Mouse (Mus musculus) liver, embryonic 13.5 days (tissue): ENCODE data around the gene Arl6ip5. TPM values are rescaled to one million over a fixed set of nuclear protein-coding genes. Genes with fewer than 3 reads are reported as not detected.

Experiments
- ATAC-seq: fragments of 200-750 bp; cut with Nextera tagmentation; 2 replicates; pipeline ENCODE4 v1.8.0; 2017; ENCODE audit warnings: low read depth, mild to moderate bottlenecking, moderate number of reproducible peaks, moderate library complexity
- DNase-seq: peaks from one replicate; pipeline ENCODE4 v3.0.0; 2022
- H3K27ac ChIP-seq: fragments of 300-500 bp; sonication (generic); 2 replicates; pipeline ENCODE4 v1.5.1; 2015; ENCODE audit warnings: moderate library complexity, mild to moderate bottlenecking, inconsistent platforms
- H3K27me3 ChIP-seq: fragments of 300-500 bp; sonication (generic); 2 replicates; pipeline ENCODE4 v1.6.1; 2015; ENCODE audit warnings: mild to moderate bottlenecking, inconsistent platforms
- H3K36me3 ChIP-seq: fragments of 300-500 bp; sonication (generic); 2 replicates; pipeline ENCODE4 v1.6.1; 2015; ENCODE audit warnings: mild to moderate bottlenecking, inconsistent platforms
- H3K4me1 ChIP-seq: fragments of 300-500 bp; sonication (generic); replicated peaks from 2 replicates; pipeline ENCODE4 v1.6.1; 2015; ENCODE audit warnings: inconsistent platforms
- H3K4me2 ChIP-seq: fragments of 300-500 bp; sonication (generic); 2 replicates; pipeline ENCODE4 v1.6.1; 2015; ENCODE audit warnings: inconsistent platforms, mild to moderate bottlenecking, moderate library complexity
- H3K4me3 ChIP-seq: fragments of 300-500 bp; sonication (generic); replicated peaks from 2 replicates; pipeline ENCODE4 v1.5.1; 2015; ENCODE audit warnings: mild to moderate bottlenecking, inconsistent platforms
- H3K9ac ChIP-seq: fragments of 300-500 bp; sonication (generic); 2 replicates; pipeline ENCODE4 v1.6.1; 2015; ENCODE audit warnings: mild to moderate bottlenecking, inconsistent platforms
- H3K9me3 ChIP-seq: fragments of 300-500 bp; sonication (generic); replicated peaks from 2 replicates; pipeline ENCODE4 v1.6.1; 2016; ENCODE audit warnings: inconsistent platforms
- WGBS: fragments of 180-500 bp; shearing (Covaris S2); methylation state at CpG from one replicate; pipeline ENCODE4 v1.1.7; 2015; ENCODE audit not compliant: insufficient replicate concordance; 5-methylcytosine and 5-hydroxymethylcytosine counted together
- polyA plus RNA-seq: library from polyadenylated mRNA; unstranded; fragments of >200 nt; fragmentation: Nextera tagmentation; extraction: Ambion mirVana; gene quantifications from 2 replicates; pipeline ENCODE4 v1.2.1, GENCODE M21; 2015

Gene Arl6ip5
- polyA plus RNA-seq, 1 experiment from 2014 or later, result 34.8 TPM

DNA sequence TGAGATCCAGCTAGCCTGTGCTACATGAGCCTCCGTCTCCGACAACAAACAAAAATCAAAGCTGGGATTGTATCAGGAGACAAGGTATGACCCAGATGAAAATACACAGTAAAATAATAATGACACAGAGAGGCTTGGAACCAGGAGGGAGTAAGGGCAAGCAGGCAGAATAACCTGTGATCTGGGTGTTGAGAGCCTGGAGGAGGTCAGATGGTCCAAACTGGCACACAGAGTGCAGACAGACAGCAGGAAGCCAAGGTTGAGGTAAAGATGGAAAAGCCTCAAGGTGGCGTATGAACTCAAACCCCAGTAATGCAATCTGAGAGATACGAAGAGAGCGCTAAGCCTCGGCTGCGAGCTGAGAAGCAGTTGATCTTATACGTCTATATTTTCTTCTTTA, 14.0 kb downstream of the Arl6ip5 start:
- peaks cover 44% of the 10 kb centered on the region for H3K4me1 ChIP-seq
- no peak overlapping the region for H3K4me3 ChIP-seq
- H3K36me3 ChIP-seq, result peaks cover 13% of the 10 kb centered on the region
- ATAC-seq (no peak), DNase-seq (no peak)
- H3K27ac ChIP-seq, result no peak overlapping the region
- WGBS, result 82% methylated on average over 8 of the region's 8 CpGs
- no peaks in the 10 kb centered on the region for H3K27me3 ChIP-seq
- H3K9me3 ChIP-seq, result no peaks in the 10 kb centered on the region
- no peak overlapping the region for H3K9ac ChIP-seq
- H3K4me2 ChIP-seq, result no peak overlapping the region

GRCm38 (mm10) chr6:97226083-97226491, 15.6 kb downstream of the Arl6ip5 start:
- ATAC-seq (peak; percentile 27; the same call in 1 of the 2 replicates), DNase-seq (no peak)
- Histone ChIP-seq H3K4me3 (no peak overlapping the region), H3K9me3 (no peaks in the 10 kb centered on the region), H3K27me3 (no peaks in the 10 kb centered on the region), H3K36me3 (peaks cover 27% of the 10 kb centered on the region), H3K9ac (no peak overlapping the region), H3K4me2 (no peak overlapping the region), H3K4me1 (peaks cover 40% of the 10 kb centered on the region), H3K27ac (peak overlapping the region; percentile 27; the same call in 1 of the 2 replicates)
- 43% methylated on average over 1 of the region's 1 CpGs for WGBS

DNA sequence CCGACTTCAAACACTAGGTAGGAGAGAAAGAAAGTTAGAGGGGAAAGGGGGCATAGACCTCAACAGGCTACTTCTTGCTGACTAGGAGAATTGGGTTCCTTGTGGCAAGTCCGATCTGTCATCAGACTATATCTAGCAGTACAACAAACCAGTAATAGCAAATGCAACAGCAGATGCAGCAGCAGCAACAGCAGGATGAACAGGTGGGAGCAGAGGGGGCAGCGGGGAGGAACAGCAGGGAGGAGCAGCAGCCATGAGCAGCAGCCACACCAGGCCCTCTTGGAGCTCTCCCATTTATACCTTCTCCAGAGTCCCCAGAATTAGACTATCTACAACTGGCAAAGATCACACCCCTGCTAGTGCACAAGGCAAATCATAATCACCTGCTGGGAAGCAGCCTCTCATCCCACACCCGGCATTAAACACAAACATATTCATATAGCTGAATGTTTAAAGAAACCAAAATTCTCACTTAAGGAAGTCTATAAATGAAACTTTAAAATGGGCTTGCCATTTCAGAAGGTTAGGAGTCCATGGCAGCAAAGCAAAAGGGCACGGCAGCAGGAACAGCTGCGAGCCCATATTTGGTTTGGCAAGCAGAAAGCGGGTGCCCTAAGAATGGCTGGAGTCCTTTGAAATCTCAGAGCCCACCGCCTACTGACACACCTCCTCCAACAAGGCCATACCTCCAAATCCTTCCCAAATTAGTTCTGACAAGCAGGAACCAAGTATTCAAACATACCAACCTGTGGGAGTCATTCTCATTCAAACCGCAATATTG, 16.8 kb downstream of the Arl6ip5 start:
- no peak overlapping the region for H3K4me3 ChIP-seq
- H3K27ac ChIP-seq, result no peak overlapping the region
- no peak overlapping the region for H3K9ac ChIP-seq
- WGBS, result 86% methylated on average over 9 of the region's 9 CpGs
- peaks cover 28% of the 10 kb centered on the region for H3K4me1 ChIP-seq
- DNase-seq, result no peak
- ATAC-seq, result no peak
- H3K36me3 ChIP-seq, result peaks cover 37% of the 10 kb centered on the region
- no peak overlapping the region for H3K4me2 ChIP-seq
- H3K27me3 ChIP-seq, result no peaks in the 10 kb centered on the region
- no peaks in the 10 kb centered on the region for H3K9me3 ChIP-seq

DNA sequence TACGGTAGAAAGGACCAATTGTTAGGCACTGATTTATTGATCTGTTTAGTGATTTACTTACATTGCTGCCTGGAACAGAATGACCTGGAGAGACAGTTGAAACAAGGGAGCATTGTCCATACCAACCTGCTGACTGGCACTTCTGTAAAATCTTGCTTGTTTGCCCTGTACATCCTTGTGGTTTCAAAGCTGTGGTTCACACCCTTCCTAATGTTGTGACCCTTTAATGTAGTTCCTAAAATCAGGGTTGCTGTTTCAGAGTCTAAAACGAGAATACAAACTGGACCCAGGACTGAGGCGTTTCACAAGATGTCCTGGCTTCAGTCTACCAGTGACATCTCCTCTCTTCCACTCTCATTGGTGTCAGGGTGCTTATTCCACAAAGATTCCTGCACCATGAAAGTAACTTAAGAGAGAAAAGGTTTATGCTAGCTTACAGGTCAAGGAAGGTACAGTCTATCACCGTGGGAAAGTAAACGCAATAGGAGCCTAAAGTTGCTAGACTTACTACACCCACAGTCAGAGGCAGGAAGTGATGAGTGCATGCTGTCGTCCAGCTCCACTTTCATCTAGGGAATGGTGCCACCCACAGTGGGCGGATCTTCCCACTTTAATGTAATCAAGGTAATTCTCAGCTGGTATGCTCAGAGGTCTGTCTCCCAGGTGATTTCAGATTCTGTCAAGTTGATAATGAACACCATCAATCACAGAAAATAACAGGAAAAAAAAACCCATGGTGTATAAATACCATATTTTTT, 24.6 kb downstream of the Arl6ip5 start:
- Histone ChIP-seq H3K27ac (no peak overlapping the region), H3K4me1 (no peaks in the 10 kb centered on the region), H3K9me3 (peaks cover 5% of the 10 kb centered on the region; the same call in 1 of the 2 replicates), H3K27me3 (no peaks in the 10 kb centered on the region), H3K4me2 (no peak overlapping the region), H3K36me3 (peaks cover 29% of the 10 kb centered on the region), H3K9ac (no peak overlapping the region), H3K4me3 (no peak overlapping the region)
- ATAC-seq, result no peak
- no peak for DNase-seq
- 60% methylated on average over 7 of the region's 7 CpGs for WGBS

DNA sequence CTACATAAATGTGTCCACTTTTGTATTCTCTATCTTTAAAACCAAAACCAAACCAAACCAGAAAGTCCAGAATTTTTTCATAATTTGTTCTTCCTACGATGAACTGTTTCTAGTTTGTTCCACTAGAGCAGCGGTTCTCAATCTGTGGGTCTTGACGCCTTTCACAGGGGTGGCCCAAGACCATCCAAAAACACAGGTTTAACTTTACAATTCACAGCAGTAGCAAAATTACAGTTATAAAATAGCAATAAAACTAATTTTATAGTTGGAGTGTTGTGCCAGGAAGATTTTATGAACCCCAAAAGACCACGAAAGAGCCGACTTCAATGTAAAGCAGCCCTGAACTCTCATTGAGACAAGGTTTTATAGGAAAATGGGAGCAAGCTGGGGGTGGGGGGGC, 25.6 kb downstream of the Arl6ip5 start:
- no peak for DNase-seq
- Histone ChIP-seq H3K9me3 (peaks cover 5% of the 10 kb centered on the region; the same call in 1 of the 2 replicates), H3K4me1 (no peaks in the 10 kb centered on the region), H3K4me2 (no peak overlapping the region), H3K27me3 (no peaks in the 10 kb centered on the region), H3K9ac (no peak overlapping the region), H3K36me3 (peaks cover 20% of the 10 kb centered on the region), H3K4me3 (no peak overlapping the region), H3K27ac (no peak overlapping the region)
- no peak for ATAC-seq
- whole genome bisulfite sequencing, result 79% methylated on average over 5 of the region's 5 CpGs

GRCm38 (mm10) chr6:97239360-97239759, 28.9 kb downstream of the Arl6ip5 start:
- peaks cover 5% of the 10 kb centered on the region; the same call in 1 of the 2 replicates for H3K9me3 ChIP-seq
- 77% methylated on average over 6 of the region's 6 CpGs for WGBS
- no peak overlapping the region for H3K9ac ChIP-seq
- H3K36me3 ChIP-seq, result no peaks in the 10 kb centered on the region
- DNase-seq, result no peak
- H3K27ac ChIP-seq, result no peak overlapping the region
- no peak overlapping the region for H3K4me2 ChIP-seq
- no peak for ATAC-seq
- no peaks in the 10 kb centered on the region for H3K27me3 ChIP-seq
- H3K4me1 ChIP-seq, result no peaks in the 10 kb centered on the region
- no peak overlapping the region for H3K4me3 ChIP-seq

- WGBS, result 71% methylated on average over 5 of the region's 5 CpGs
- ATAC-seq, result no peak
- Histone ChIP-seq H3K9me3 (peaks cover 5% of the 10 kb centered on the region; the same call in 1 of the 2 replicates), H3K4me1 (no peaks in the 10 kb centered on the region), H3K27me3 (no peaks in the 10 kb centered on the region), H3K27ac (no peak overlapping the region), H3K9ac (no peak overlapping the region), H3K36me3 (no peaks in the 10 kb centered on the region), H3K4me3 (no peak overlapping the region), H3K4me2 (no peak overlapping the region)
- no peak for DNase-seq
These were observed 29.6 kb downstream of the Arl6ip5 start for GRCm38 (mm10) chr6:97240092-97240491.

DNA sequence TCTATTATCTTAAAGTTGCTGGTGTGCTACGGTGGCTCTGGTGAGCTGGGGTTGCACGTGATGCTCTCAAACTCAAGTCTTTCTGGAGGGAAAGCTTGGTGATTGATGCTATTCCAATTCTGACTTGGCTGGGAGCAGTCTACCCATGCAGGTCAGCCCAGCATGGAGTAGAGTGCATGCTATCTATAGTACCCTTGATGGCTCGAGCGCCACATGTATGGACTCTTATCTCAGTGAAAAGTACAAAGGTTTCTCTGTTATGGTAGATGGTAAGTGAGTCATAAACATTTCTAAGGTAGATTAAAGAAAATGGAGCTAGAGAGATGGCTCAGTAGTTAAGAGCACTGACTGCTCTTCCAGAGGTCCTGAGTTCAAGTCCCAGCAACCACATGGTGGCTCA, 32.0 kb downstream of the Arl6ip5 start:
- ATAC-seq (no peak), DNase-seq (no peak)
- H3K4me3 ChIP-seq, result no peak overlapping the region
- H3K4me2 ChIP-seq, result no peak overlapping the region
- no peak overlapping the region for H3K9ac ChIP-seq
- no peaks in the 10 kb centered on the region for H3K4me1 ChIP-seq
- H3K27me3 ChIP-seq, result no peaks in the 10 kb centered on the region
- 65% methylated on average over 4 of the region's 4 CpGs for WGBS
- H3K27ac ChIP-seq, result no peak overlapping the region
- peaks cover 5% of the 10 kb centered on the region; the same call in 1 of the 2 replicates for H3K9me3 ChIP-seq
- H3K36me3 ChIP-seq, result no peaks in the 10 kb centered on the region

DNA sequence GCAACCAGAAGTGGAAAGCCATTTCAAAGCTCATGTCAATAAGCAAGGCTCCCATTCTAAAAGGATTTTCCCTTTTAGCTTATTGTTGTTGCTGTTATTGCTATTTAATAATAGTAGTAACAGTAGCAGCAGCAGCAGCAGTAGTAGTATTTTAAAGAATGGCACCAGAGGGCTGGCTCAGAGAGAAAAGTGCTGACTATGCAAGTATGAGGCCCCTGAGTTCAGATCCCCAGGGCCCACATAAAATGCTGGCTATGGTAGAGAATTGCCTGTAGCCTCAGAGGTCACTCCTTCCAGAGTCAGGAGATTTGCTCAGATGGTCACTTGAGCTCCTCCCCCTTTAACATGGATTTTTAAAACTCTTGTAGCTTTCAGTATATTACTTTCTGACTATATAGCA, 34.7 kb downstream of the Arl6ip5 start:
- no peaks in the 10 kb centered on the region for H3K36me3 ChIP-seq
- H3K4me3 ChIP-seq, result no peak overlapping the region
- no peak overlapping the region for H3K27ac ChIP-seq
- H3K9ac ChIP-seq, result no peak overlapping the region
- ATAC-seq (no peak), DNase-seq (no peak)
- no peaks in the 10 kb centered on the region for H3K9me3 ChIP-seq
- H3K4me2 ChIP-seq, result no peak overlapping the region
- no peaks in the 10 kb centered on the region for H3K27me3 ChIP-seq
- H3K4me1 ChIP-seq, result no peaks in the 10 kb centered on the region

- ATAC-seq (no peak), DNase-seq (peak; percentile 13)
- Histone ChIP-seq H3K4me1 (peaks cover 9% of the 10 kb centered on the region), H3K27ac (no peak overlapping the region), H3K9ac (no peak overlapping the region), H3K27me3 (no peaks in the 10 kb centered on the region), H3K36me3 (no peaks in the 10 kb centered on the region), H3K9me3 (no peaks in the 10 kb centered on the region), H3K4me3 (no peak overlapping the region), H3K4me2 (no peak overlapping the region)
- 32% methylated on average over 6 of the region's 6 CpGs for whole genome bisulfite sequencing
These were observed 40.5 kb downstream of the Arl6ip5 start for GRCm38 (mm10) chr6:97250966-97251365.

GRCm38 (mm10) chr6:97252086-97252485, 41.6 kb downstream of the Arl6ip5 start:
- Histone ChIP-seq H3K4me2 (no peak overlapping the region), H3K27ac (no peak overlapping the region), H3K4me1 (peaks cover 9% of the 10 kb centered on the region), H3K4me3 (no peak overlapping the region), H3K36me3 (no peaks in the 10 kb centered on the region), H3K9me3 (no peaks in the 10 kb centered on the region), H3K27me3 (no peaks in the 10 kb centered on the region), H3K9ac (no peak overlapping the region)
- ATAC-seq, result no peak
- no peak for DNase-seq
- 24% methylated on average over 5 of the region's 5 CpGs for WGBS
